ENCODE assay signal across 8 mouse cellular contexts in the genomic region with DNA sequence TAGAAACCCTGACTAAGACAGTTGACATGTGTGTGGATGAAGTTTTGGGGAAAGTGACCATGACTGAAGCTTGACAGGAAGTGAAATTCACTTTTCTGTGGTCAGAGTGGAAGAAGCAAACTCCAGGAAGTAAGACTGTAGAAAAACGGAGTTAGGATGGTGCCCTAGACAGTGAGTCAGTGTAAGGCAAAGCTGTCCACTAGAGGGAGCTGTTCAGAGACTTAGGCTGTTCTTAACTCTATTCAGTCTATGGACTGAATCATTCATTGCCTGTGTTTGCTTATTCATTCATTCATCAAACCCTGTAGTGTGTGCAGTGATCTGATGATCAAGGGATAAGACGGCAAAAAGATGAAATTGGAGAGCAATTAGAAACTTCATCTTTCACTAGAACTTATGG.
A peak's percentile ranks its signal among the peaks of the same experiment; 100 is the strongest.
DNase-seq lines count a peak whose midpoint lies in the region; ATAC-seq and TF ChIP-seq lines count a peak whose summit lies in the region.
"Had no signal": no experiment of that assay in that cellular context is flagged by ENCODE, and none has a peak within 500 bp of the region (broad histone marks: within the 10 kb centered on the region; RNA-seq: fewer than 3 reads in every experiment).

No protein-coding gene starts in this region.

- H3K4me2 ChIP-seq in kidney, embryonic 16.5 days (replicated peaks; ENCODE audit: low read depth, low read length): no peak overlapping the region
- no peak overlapping the region for H3K4me2 ChIP-seq in limb, embryonic 14.5 days (replicated peaks; ENCODE audit: low read depth, low read length, severe bottlenecking)
- H3K4me2 ChIP-seq: embryonic facial prominence, embryonic 12.5 days had no signal

- H3K4me3 ChIP-seq in kidney, adult 2 months (ENCODE audit: insufficient read depth, low read depth, low read length): no peak overlapping the region
- no peak overlapping the region for H3K4me3 ChIP-seq in kidney, embryonic 16.5 days (ENCODE audit: low read length)
- no peak overlapping the region for H3K4me3 ChIP-seq in limb, embryonic 14.5 days (replicated peaks; ENCODE audit: low read length)
- H3K4me3 ChIP-seq: embryonic facial prominence, embryonic 12.5 days had no signal

- H3K4me1 ChIP-seq in kidney, adult 2 months (ENCODE audit: control insufficient read depth, insufficient read depth, low read length): no peaks in the 10 kb centered on the region
- H3K4me1 ChIP-seq in kidney, embryonic 16.5 days (ENCODE audit: insufficient read depth, low read length): no peaks in the 10 kb centered on the region
- H3K4me1 ChIP-seq in limb, embryonic 14.5 days (ENCODE audit: control insufficient read depth, insufficient read depth, low read length): no peaks in the 10 kb centered on the region
- H3K4me1 ChIP-seq: embryonic facial prominence, embryonic 12.5 days had no signal

- no peaks in the 10 kb centered on the region; the same call in 1 of the 2 replicates for H3K27me3 ChIP-seq in kidney, adult 2 months (replicated peaks; ENCODE audit: control insufficient read depth, insufficient read depth, low read length)
- no peaks in the 10 kb centered on the region for H3K27me3 ChIP-seq in kidney, embryonic 16.5 days (ENCODE audit: insufficient read depth, low read length)
- H3K27me3 ChIP-seq in limb, embryonic 14.5 days (ENCODE audit: control insufficient read depth, insufficient read depth, low read length): no peaks in the 10 kb centered on the region
- H3K27me3 ChIP-seq: embryonic facial prominence, embryonic 12.5 days had no signal

- no peak for TF ChIP-seq POLR2A in kidney, adult 2 months (IDR thresholded peaks at IDR 0.05; ENCODE audit: low read depth, low read length)
- TF ChIP-seq POLR2A in limb, embryonic 14.5 days (IDR thresholded peaks at IDR 0.05; ENCODE audit: borderline replicate concordance, extremely low read depth, insufficient read depth, insufficient read length): no peak

- WGBS in kidney, adult 2 months: 54% methylated on average over 2 of the region's 2 CpGs
- WGBS in kidney, embryonic 16.5 days: 68% methylated on average over 2 of the region's 2 CpGs
- 62% methylated on average over 2 of the region's 2 CpGs for WGBS in limb, embryonic 14.5 days

- no peaks in the 10 kb centered on the region for H3K36me3 ChIP-seq in kidney, adult 2 months (ENCODE audit: control insufficient read depth, insufficient read depth, low read length)
- H3K36me3 ChIP-seq in kidney, embryonic 16.5 days (ENCODE audit: insufficient read depth, low read length): no peaks in the 10 kb centered on the region
- H3K36me3 ChIP-seq in limb, embryonic 14.5 days (ENCODE audit: control insufficient read depth, insufficient read depth, low read length): no peaks in the 10 kb centered on the region
- H3K36me3 ChIP-seq: embryonic facial prominence, embryonic 12.5 days had no signal

- H3K9ac ChIP-seq in kidney, embryonic 16.5 days (replicated peaks; ENCODE audit: low read length): no peak overlapping the region
- H3K9ac ChIP-seq in limb, embryonic 14.5 days (ENCODE audit: low read depth, low read length, severe bottlenecking): no peak overlapping the region
- H3K9ac ChIP-seq: embryonic facial prominence, embryonic 12.5 days had no signal

- ATAC-seq in kidney, embryonic 16.5 days (ENCODE audit: low FRiP score, low TSS enrichment): no peak
- ATAC-seq in limb, embryonic 14.5 days (ENCODE audit: low FRiP score, low read depth): no peak

- DNase-seq in kidney, adult 2 months: peak; percentile 48
- peak; percentile 87 for DNase-seq in brain, adult 2 months (ENCODE audit: low read depth, low spot score)
- peak; percentile 17 to 64 for DNase-seq in frontal cortex, postnatal 36 days (ENCODE audit: low spot score in 2 of 2)
- peak; percentile 69 for DNase-seq in limb, embryonic 14.5 days (ENCODE audit: low spot score)
- no peak for DNase-seq in spleen, postnatal 14 days (ENCODE audit: low spot score in 2 of 2)
- no peak for DNase-seq in spleen, postnatal 10 days (ENCODE audit: low spot score in 2 of 2)

- peak; percentile 27; the same call in 1 of the 2 replicates for TF ChIP-seq CTCF in kidney, adult 2 months (conservative IDR thresholded peaks at IDR 0.05; ENCODE audit: insufficient read depth, insufficient read length, low read depth, low read length)

- H3K9me3 ChIP-seq in kidney, embryonic 16.5 days (ENCODE audit: low read length): no peaks in the 10 kb centered on the region
- H3K9me3 ChIP-seq in limb, embryonic 14.5 days (ENCODE audit: control insufficient read depth, low read length): no peaks in the 10 kb centered on the region
- H3K9me3 ChIP-seq: embryonic facial prominence, embryonic 12.5 days had no signal

- no peak overlapping the region for H3K27ac ChIP-seq in kidney, adult 2 months (ENCODE audit: insufficient read depth, low read depth, low read length)
- no peak overlapping the region for H3K27ac ChIP-seq in kidney, embryonic 16.5 days (ENCODE audit: low read length)
- H3K27ac ChIP-seq in limb, embryonic 14.5 days (replicated peaks; ENCODE audit: low read depth, low read length): no peak overlapping the region
- H3K27ac ChIP-seq: embryonic facial prominence, embryonic 12.5 days had no signal

Comparison
In these comparisons a context has a peak if more than half of its experiments do, and no peak if none do; other contexts are left out.
1. DNase-seq: peak in kidney, adult 2 months (single experiment), brain, adult 2 months (single experiment), frontal cortex, postnatal 36 days (2 of 2) and limb, embryonic 14.5 days (single experiment); none in spleen, postnatal 14 days (0 of 2) and spleen, postnatal 10 days (0 of 2).